Mouse (Mus musculus) mouse trophoblast stem cell (cell line): ENCODE data around the gene Hmcn2.

ENCODE experiments used
- in situ Hi-C, 2 experiments: fragments of 300-500 bp; cut with MseI, MboI; formaldehyde crosslinking; loops; 2 replicates in 1 of 2; 3 replicates in 1 of 2; pipeline ENCODE4 v1.15.1; 2025

Hmcn2 gene

DNA sequence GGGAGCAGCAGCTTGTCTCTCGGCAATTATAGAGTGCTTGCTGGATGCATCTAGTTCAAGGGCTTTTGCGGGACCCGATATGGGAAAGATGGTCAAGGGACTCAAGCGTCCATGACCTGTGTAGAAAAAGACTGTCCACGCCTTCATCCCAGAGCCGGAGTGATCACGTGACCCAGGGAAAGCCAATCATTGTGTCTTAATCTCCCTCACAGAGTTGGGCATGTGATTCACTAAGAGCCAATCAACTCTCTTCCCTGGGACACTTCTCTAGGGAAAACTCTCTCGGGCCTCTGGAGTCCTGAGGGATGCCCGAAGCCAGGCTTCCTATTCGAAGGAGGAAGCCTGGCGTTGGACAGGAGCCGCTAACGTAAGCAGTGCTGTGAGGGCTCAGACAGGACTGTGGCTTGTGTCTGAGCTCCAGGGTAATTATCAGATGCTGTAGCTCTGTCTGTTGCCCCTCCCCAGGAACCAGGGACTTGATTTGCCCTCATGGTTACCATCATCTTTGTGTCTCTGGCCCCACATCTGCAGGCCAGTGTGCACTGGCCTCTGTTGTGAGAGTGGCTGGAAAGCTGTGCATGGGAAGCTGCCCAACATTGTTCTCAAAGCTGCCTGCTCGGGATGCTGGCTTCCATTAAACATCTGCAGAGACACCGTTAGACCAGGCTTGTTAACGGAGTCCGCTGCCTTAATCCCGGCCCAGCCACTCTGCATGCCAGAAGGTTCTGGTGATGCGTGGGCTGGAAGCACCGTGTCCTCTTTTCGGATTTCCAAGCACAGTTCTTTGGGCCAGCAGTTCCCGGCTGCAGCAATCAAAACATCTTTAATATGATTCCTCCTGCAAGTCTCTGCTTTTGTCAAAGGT, 9.2 kb upstream of the Hmcn2 start:
- in situ Hi-C loops, result no loop called here

DNA sequence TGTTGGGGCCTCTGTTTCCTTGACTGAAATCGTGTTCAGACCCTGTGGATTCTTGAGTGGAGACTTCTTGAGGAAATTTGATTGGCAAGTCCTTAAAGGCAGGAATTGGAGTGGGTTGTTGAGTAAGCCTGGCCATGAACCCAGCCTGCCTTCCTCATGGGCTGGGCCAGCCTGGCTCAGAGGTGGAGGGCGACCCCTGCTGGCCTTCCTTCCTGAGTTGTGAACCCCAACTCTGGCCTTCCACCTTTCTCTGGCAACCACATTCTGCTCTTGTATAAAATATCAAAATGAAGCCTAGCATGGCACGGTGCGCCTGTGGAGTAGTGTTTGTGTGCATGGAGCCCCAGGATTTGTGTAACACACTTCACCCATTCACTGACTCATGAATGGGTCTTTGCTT, 8.5 kb upstream of the Hmcn2 start:
- in situ Hi-C loops, result no loop called here

DNA sequence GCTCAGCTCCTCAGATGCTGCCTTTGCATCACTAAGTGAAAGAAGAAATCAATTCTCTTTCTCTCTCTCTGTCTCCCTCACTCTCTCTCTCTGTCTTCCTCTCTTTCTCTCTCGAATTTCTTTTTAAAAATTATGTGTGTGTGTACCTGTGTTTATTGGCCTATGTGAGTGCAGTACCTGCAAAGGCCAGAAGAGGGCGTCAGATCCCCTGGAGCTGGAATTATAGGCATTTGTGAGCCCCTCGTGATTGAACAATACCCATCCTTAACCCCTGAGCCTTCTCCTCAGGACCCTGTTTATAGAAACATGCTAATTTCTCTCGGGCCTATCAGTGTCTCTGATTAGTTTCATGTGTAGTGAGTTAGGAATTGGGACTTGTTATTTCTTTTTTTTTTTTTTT, 6.0 kb upstream of the Hmcn2 start:
- in situ Hi-C loops, result no loop called here

DNA sequence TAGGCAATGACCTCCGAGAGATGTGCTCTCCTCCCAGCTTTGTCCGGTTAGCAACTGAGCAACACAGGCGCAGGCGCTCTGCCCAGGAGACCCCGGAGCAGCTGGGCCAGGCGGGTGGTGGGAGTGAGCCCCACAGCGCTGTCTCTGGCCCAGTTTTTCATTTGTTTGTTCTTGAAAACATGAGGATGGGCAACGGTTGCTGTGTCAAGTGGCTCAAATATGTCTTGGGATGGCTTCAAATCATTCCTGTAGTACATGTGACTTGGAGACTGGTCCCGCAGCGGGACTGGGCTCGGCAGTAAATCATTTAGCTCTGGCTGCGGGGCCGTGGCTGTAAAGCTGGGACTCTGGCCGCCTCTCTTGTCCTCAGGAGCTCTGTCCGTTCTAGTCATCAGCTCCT, 4.7 kb upstream of the Hmcn2 start:
- in situ Hi-C loops, result no loop called here

DNA sequence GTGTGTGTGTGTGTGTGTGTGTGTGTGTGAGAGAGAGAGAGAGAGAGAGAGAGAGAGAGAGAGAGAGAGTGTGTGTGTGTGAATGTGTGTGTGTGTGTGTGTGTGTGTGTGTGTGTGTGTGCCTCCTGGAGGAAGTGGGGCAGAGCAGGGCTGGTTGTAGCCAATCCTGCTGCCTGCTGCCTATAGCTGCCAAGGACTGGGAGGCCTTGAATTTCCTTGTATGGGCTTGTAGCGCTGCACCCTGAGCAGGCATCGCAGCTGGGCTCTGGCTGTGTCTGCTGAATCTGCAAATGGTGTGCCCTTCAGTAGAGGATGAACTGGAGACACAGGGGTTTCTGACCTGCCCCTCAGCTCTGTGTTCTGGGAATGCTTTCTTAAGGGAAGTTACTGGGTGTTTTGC, 3.9 kb downstream of the Hmcn2 start:
- in situ Hi-C loops, result no loop called here

DNA sequence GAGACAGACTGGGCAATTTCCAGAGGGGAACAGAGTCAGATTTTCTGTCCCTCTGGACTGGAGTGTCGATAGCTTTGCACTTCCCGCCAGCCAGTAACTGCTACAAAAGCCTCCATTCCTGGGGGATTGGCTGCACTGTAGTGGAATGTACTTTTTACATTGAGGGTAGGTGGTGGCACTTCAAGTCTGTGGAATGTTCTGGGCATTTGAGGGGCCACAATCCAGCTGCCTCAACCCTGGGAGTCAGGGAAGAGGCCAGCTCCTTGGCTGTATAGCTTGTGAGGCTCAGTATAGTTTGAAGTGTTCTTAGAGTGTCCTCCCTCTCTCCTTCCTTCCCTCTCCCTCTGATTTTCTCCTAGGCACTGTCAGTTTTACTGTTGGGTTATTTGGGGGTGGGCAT, 5.0 kb downstream of the Hmcn2 start:
- in situ Hi-C loops, result no loop called here

DNA sequence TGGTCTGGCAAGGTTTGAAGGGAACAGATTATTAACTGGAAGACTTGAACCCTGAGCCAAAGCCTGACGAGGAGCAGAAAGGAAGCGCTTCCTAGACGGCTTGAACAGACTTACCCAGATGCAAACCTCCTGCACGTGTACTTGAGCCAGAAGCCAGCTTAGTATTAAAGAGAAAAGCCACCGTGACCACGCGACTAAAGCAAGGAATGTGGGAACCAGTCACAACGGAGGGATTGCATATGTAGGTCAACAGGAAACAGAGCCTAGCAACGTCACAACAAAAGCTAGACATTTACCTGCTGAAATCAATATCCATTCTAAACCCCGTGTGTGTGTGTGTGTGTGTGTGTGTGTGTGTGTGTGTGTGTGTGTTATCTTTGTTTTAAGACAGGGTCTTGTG, 13.0 kb downstream of the Hmcn2 start:
- in situ Hi-C loops, result no loop called here

DNA sequence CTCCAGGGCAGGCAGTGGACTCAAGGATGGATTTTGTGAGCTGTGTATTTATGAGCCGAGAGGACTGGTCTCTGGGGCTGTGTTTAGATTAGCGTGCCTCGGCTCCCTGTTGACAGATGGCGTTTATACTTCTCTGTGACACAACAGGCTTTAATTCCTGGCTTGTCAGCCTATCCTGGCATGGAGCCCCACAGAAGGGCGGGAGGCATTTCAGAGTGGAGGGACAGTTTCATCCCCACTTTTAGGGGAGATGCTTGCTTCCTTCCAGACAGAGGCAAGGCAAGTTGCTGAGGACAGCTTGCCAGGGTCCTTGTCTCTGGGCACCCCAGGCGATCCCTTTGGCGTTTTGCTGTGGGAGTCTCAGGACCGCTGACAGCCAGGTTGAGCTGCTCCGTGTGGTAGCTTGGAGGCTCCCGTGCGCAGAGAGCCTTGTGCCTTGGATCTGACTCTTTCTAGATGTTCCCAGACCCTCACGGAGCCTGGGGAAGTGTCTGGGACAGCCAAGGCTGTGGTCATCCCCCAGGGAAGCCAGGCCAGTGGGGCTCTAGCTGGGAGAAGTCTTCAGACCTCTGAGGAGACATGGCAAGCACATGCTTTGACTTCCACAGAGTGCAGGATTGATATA, 23.6 kb downstream of the Hmcn2 start:
- in situ Hi-C loops, result no loop called here

DNA sequence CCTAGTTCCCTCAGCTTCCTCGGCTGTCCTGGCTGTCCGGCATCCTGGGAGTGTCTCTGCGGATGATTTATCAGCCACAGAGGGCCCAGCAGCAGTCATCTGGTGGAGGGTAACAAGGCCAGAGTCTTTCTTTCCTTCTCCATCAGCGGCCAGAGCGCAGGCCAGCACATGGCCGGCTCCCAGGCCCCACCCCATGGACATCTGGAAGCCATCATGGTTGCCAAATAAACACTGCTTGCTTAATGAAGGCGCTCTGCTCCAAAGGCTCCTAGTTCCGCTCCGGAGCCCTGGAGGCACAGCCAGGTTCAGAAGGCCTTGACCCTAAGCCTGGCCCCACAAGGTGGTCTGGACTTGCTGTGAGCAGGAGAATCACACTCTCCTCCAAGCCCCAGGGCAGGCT, 25.6 kb downstream of the Hmcn2 start:
- in situ Hi-C loops, result no loop called here

DNA sequence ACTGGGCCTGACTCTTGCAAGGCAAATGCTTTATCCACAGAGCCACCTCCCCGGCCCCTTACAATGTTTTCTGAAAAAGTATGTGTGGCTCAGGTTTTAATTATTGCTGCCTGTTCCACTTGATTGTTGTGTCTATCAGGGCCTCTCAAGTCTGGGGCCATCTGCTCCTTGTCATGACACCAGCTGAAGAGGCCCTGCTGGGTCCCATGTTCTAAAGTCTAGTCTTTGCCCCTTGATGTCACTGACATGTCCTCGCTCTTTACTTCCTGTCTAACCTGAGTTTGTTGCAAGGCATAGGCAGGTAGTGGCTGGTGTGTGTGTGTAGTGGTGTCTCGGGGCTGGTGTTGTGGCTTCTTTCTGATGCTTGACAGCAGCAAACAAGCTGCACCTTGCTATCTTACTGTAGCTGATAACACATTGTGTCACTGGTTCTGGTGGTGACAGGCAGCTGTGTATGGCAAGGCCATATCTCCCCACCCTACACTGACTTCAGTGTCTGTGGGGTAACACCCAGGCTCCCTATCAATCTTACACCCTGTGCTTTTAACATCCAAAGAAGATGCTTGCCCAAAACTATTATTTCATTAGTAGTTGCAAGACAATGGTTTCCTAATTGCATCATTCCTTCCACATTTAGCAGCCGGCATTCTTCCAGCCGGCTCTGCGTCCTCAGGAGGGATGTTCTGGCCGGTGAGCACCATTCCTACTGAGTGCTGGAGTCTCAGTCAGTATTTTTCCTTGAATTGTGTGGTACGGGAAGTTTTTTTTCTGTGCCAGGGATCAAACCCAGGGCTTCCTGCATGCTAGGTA, 27.7 kb downstream of the Hmcn2 start:
- in situ Hi-C loops, result no loop called here

DNA sequence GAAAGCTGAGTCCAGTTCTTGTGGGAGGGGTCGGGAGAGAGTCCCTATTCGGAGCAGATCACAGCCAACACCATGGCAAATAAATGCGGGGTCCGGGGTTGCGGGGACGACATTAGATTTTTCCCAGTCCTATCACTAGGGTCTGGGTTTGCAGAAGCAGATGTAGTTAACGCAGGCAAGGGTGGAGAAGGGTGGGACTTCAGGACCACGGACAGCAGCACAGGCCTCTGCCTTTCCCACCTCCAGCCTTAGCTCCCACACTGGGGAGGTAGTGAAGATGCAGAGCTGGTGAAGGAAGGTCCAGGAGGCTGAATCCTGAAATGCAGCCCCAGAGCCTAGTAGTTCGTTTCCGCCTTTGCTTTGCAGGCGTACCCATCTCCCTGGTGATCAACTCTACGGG, 31.9 kb downstream of the Hmcn2 start:
- in situ Hi-C loops, result no loop called here

DNA sequence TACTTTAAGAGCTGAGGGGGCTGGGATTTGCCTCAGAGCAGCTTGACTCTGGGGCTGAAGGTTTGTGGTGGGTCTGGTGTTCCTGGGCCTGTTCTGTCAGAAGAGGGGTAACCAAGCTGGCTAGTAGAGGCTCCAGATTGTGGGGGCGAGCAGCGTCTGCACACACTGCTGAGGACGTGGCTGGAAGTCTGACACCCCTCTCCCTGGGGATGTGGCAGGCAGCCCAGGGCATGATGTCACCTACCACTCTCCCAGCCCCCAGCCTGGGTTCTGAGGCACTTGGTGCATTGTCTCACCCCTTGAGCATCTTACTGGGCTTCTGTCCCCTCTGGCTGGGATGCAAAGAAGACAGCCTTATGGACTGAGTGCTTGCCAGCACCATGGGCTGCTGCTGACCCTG, 34.2 kb downstream of the Hmcn2 start:
- in situ Hi-C loops, result no loop called here

DNA sequence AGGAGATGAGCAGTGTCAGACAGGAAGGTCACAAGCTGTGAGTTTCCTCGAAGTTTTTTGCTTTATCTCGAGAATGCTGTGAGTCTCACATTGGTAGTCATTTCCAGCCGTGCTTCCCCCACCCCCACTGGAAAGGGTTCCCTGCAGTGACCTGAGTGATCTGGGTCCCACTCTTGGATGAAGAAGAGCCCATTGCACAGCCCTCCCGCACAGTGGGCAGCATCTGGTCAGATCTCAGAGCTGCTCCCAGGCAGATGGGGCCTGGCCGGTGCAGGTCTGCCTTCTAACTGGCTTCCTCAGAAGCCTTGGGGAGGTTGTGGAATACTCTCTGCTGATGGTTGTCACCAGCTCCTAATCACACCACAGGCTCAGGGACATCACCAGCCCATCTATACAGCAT, 34.6 kb downstream of the Hmcn2 start:
- in situ Hi-C loops, result no loop called here

DNA sequence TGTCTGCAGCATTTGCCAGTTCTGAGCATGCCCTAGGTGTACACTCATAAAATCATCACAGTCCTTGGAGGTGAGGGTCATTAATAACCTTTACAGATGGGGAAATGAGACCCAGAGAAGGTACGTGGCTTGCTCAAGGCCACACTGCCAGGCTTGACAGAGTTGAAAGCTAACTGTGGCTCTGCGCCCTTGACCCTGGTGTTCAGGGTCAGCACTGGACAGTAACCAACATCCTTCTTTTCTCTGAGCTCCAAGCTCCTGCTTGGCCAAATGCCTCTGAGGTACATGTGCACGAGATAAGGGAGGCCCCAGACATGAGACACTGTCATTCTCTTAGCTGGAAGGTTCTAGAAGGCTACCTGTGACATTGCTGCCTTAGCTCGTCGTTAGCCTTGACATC, 42.6 kb downstream of the Hmcn2 start:
- in situ Hi-C loops, result no loop called here

DNA sequence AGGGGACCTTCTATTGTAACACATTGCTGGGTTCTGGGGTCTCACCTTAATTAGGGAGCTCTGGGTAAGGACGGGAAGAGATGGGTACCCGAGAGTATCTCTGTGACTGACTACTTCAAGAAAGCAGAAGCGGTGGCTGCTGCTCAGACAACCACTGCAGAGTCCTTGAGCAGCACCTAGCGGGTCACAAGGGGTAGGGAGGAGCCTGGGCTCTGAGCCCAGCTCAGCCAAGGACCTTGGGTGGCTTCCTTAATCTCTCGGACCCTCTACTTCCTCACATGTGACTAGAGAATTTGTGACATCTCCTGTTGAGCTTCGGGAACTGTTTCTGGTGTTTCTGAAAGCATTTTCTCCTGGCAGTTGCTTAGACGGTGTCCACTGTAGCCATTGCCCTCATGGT, 45.1 kb downstream of the Hmcn2 start:
- in situ Hi-C loops, result no loop called here

DNA sequence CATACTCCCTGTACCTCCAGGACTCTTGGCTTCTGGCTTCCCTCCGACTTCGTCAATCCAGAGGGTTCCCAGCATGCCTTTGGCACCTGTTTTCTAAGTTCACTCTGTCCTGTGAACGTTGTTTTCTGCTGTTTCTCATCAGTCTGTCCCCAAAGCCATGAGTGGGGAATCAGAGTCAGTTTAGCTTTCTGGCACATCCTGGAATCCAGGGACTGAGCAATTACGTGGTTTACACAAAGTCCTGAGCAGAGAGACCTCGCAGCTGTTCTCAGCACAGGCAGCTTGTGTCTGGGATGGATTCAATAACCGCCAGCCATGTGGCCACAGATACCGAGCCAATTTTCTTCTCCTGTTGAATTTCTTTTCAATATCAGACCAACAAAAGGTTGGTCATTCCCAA, 53.0 kb downstream of the Hmcn2 start:
- in situ Hi-C loops, result no loop called here

DNA sequence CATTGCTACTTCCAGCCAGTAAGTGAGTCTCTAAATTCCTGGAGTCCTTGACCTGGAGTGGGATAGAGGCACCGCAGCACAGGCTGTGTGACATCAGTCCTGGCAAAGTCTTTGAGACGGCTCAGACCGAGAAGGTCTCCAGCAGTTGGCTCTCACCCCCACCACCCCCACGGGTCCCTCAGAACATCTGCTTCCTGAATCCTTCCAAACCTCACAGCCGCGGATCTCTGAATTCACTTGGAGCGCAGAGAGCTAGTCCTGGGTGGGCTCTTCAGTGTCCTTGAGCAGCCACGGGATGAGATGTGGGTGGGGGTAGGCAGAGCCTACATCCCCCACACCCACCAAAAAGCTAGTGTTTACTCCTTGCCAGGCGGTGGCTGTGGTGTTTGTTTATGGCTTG, 57.2 kb downstream of the Hmcn2 start:
- in situ Hi-C loops, result no loop called here

DNA sequence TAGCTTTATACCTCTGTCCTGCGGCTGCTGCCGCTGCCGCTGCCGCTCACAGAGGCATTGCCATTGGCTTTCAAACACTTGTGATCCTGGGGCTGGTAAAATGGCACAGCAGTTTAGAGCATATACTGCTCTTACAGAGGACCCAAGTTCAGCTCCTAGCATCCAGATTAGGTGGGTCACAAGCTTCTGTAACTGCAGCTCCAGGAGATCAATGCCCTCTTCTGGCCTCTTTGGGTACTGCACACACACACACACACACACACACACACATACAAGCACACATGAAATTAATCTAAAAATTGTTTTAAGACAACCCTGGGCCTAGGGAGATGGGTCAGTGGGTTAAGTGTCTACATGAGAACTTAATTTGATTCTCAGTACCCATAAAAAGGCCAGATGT, 58.0 kb downstream of the Hmcn2 start:
- in situ Hi-C loops, result no loop called here

DNA sequence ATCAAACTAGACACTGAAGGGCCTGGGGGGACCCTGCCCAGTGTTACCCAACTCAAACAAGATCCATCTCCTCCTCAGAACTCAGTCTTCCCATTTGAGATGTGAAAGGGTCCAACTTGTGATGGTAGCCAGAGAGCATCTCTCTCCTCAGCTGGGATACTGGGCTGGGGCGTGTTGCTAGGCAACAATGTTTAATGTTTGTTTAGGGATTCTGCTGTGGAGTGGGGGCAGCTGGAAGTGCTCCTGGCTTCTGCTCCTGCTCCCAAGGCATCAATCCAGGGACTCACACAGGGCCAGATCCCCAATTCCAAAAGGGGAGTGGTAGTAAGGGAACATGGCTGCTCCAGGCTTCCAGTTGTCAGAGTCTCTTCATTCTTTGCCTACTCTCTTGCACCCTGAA, 60.2 kb downstream of the Hmcn2 start:
- in situ Hi-C loops, result no loop called here

DNA sequence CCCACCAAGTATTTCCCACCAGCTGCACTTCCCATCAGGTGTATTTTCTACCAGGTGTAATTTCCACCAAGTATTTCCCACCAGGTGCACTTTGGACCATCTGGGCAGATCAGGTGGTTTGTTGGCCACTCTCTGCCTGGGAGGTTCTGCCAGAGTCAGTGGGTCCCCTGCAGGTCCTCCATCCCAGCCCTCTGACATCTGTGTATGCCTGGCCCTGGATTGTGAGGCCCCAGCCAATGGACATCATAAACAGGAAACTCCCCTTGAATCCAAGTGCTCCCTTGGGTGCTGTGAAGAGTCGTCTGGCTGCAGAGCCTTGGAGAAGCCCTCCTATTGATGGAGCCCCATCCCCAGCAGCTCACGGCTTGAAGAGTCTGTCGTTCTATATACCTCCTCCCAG, 61.8 kb downstream of the Hmcn2 start:
- in situ Hi-C loops, result no loop called here

DNA sequence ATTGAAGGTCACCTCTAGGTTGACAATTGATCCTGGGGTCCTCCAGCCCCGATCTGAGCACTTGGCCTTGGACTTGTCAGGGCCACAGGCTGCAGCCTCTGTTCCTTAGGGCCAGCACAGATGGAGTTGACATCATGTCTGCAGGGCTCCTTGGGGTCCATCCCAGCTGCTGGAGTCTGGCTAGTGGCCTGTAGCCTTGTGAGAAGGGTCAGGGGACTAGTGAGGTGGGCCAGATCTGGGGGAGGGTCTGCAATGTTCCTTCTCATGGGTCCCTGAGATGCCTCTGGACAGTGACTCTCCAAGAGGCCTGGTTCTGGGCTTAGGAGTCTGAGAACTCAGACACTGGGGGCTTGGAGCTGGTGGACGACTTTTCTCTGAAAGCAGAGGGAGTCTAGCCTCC, 63.3 kb downstream of the Hmcn2 start:
- in situ Hi-C loops, result no loop called here

DNA sequence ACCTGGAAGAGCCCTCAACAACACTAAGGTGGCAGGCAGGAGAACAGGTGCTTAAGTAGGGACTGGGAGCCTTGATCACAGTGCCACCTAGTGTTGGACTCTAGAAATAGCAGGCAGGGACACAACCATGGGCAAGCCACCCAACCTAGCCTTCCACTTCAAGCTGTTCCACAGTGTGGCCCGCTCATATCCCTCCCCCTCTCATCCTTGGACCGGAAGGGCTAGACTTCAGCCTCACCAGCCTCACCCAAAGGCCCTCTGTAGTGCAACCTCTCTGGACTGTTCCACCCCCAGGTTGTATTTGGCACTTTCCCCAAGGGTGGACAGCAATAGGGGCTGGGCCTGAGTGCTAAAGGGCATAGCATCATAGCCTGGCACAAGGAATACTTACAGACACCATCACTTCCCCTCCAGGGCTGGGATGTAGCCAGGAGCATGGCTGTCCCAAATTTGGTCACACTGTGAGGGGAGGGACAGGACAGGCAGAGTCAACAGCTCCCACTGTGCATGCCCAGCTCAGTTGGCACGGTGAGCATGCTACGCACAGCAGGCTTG, 67.2 kb downstream of the Hmcn2 start:
- in situ Hi-C loops, result no loop called here
